Mouse (Mus musculus) CD8-positive naive resting alpha-beta T cell, adult 2 months (primary cell): ENCODE results near the gene Cyp17a1.

ENCODE experiments used
- DNase-seq, 2 experiments: peaks; one replicate each; pipeline ENCODE4 v3.0.0; 2022; ENCODE audit warnings: low read depth in 2 of 2, low spot score in 2 of 2

Cyp17a1 gene

GRCm38 (mm10) chr19:46670691-46671090 lies 2.3 kb downstream of the Cyp17a1 start:
- DNase-seq = peak; percentile 16 to 28

- DNase-seq = no peak
Measured at GRCm38 (mm10) chr19:46669802-46670201, 3.2 kb downstream of the Cyp17a1 start.

- DNase-seq = no peak
Measured at GRCm38 (mm10) chr19:46668263-46668662, 4.7 kb downstream of the Cyp17a1 start.

- no peak for DNase-seq
Measured at GRCm38 (mm10) chr19:46667300-46667699, 5.7 kb downstream of the Cyp17a1 start.

GRCm38 (mm10) chr19:46665474-46665873 lies 7.5 kb downstream of the Cyp17a1 start:
- no peak for DNase-seq

- DNase-seq = no peak
Measured at GRCm38 (mm10) chr19:46662784-46663183, 10.2 kb downstream of the Cyp17a1 start.

- no peak for DNase-seq
Measured at GRCm38 (mm10) chr19:46662214-46662613, 10.8 kb downstream of the Cyp17a1 start.

GRCm38 (mm10) chr19:46661511-46661910 lies 11.5 kb downstream of the Cyp17a1 start:
- DNase-seq = no peak

- no peak for DNase-seq
Measured at GRCm38 (mm10) chr19:46658851-46659250, 14.1 kb downstream of the Cyp17a1 start.

- no peak for DNase-seq
Measured at GRCm38 (mm10) chr19:46658348-46658747, 14.6 kb downstream of the Cyp17a1 start.

- DNase-seq = peak in 1 of 2 experiments; percentile 27
Measured at GRCm38 (mm10) chr19:46657339-46658020, 15.5 kb downstream of the Cyp17a1 start.

- no peak for DNase-seq
Measured at GRCm38 (mm10) chr19:46656151-46656840, 16.7 kb downstream of the Cyp17a1 start.

GRCm38 (mm10) chr19:46655626-46656025 lies 17.3 kb downstream of the Cyp17a1 start:
- no peak for DNase-seq

- peak in 1 of 2 experiments; percentile 9 for DNase-seq
Measured at GRCm38 (mm10) chr19:46653616-46654235, 19.2 kb downstream of the Cyp17a1 start.

GRCm38 (mm10) chr19:46653188-46653587 lies 19.8 kb downstream of the Cyp17a1 start:
- no peak for DNase-seq

- DNase-seq = no peak
Measured at GRCm38 (mm10) chr19:46648565-46648964, 24.4 kb downstream of the Cyp17a1 start.

- no peak for DNase-seq
Measured at GRCm38 (mm10) chr19:46647850-46648249, 25.1 kb downstream of the Cyp17a1 start.

- no peak for DNase-seq
Measured at GRCm38 (mm10) chr19:46647254-46647653, 25.7 kb downstream of the Cyp17a1 start.

GRCm38 (mm10) chr19:46646041-46646481 lies 26.9 kb downstream of the Cyp17a1 start:
- no peak for DNase-seq

- DNase-seq = no peak
Measured at GRCm38 (mm10) chr19:46644793-46645602, 28.0 kb downstream of the Cyp17a1 start.

- no peak for DNase-seq
Measured at GRCm38 (mm10) chr19:46644343-46644792, 28.6 kb downstream of the Cyp17a1 start.
